Mouse (Mus musculus) bone marrow, adult 2 months (tissue): ENCODE data around the gene Prph.

Source experiments
- CTCF ChIP-seq: fragments of 200-500 bp; IDR thresholded peaks from 2 replicates; pipeline ENCODE4 v1.5.1; 2011; ENCODE audit warnings: low read length, control low read depth; ENCODE audit not compliant: control insufficient read depth, insufficient read depth
- POLR2A ChIP-seq: fragments of 200-500 bp; IDR thresholded peaks from 2 replicates; pipeline ENCODE4 v1.6.1; 2011; ENCODE audit warnings: low read depth, mild to moderate bottlenecking, control low read depth, low read length, borderline replicate concordance; ENCODE audit not compliant: control insufficient read depth

GRCm38 (mm10) chr15:99031388-99031675 is 23.6 kb upstream of the Prph start:
- TF ChIP-seq CTCF: no peak
- TF ChIP-seq POLR2A: no peak
